Mouse (Mus musculus) fibroblast of lung, adult 2 months (primary cell): ENCODE measurements at regions not wholly inside any gene's neighbourhood (a gene's known extent, or its start where the extent isn't known, plus 50 kb on each side); places are given as distances from the start of the nearest gene placed in this dataset.
A peak's percentile ranks its signal among the peaks of the same experiment; 100 is the strongest.

Experiments used
- DNase-seq: peaks from one replicate; pipeline ENCODE4 v3.0.0-alpha.2; 2011; ENCODE audit warnings: low read depth

DNA sequence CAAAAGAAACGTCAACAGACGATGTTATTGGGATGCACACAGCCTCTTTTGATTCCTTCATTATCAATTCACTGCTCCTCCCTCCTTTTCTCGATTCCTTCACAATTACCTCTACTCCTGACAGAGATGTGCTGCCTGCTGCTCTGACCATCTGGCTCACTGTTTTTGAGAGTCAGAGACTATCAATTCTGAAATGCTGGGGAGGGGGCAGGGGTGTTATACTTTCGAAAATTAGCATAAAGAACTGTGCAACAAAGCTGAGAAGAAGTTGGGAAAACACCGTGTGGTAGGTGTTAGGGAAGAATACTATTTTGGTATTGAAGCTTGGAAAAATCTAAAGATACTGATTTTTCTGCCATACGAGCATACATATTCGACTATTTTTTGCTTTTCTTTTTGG is 96.4 kb downstream of the Nedd1 start:
- no peak for DNase-seq

DNA sequence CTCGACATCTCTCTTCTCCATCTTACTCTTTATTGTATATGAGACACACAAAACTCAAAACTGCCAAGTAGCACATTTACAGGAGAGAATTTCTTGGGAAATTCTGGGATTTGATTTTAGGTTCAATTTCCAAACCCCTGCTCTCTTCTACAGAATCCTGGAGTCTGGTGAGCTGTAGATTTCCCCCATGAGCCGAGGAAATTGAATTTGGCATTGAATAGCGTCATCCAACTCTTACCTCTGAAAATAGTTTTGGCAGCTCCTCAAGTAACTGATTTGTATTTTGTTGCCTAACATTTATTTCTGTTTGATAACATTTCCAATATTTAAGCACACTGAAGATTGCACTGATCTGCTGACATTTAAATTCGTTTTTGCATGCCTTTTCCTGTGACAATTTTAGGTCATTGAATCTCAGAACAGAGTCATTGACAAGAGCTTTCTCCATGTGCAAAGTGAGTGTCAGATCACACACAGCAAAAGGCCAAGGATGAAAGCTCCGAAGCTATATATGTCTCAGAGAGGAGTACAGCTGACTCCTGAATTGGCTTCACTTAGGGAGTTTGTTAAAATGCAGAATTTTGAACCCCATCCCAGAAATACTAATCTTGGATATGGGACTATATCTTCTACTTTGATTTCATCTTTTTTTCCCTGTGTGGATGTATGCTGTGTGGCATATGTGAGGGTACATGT is 106.4 kb downstream of the Nedd1 start:
- no peak for DNase-seq

- no peak for DNase-seq
Observed at GRCm38 (mm10) chr10:92614341-92614740, 107.9 kb downstream of the Nedd1 start.

GRCm38 (mm10) chr10:92611060-92611459 is 111.2 kb downstream of the Nedd1 start:
- DNase-seq, result no peak

- DNase-seq, result no peak
Observed at GRCm38 (mm10) chr10:92606761-92607160, 115.5 kb downstream of the Nedd1 start.

- no peak for DNase-seq
Observed at GRCm38 (mm10) chr10:92605646-92606045, 116.6 kb downstream of the Nedd1 start.

GRCm38 (mm10) chr10:92600116-92600515 is 122.1 kb downstream of the Nedd1 start:
- no peak for DNase-seq

- DNase-seq, result no peak
Observed at GRCm38 (mm10) chr10:92595496-92596355, 126.5 kb downstream of the Nedd1 start.

GRCm38 (mm10) chr10:92593947-92594460 is 128.2 kb downstream of the Nedd1 start:
- DNase-seq, result no peak

DNA sequence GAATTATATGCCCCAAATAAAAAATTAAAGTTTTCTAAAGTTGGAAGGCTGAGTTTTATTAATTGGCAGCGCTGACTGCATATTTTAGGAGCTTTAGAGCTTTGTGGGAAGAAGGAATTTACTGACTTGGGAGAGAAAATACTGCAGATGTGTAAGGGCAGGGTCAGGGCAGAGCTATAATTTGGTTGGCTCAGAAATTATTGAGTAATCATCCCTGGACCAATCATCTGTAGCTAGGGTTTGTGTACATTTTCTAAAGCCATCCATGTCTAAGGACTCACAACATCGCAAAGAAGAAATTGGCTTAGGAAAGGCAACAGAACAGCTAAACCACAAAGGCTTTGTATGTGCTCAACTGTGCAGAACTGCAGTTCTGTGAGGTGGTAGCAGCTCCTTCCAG is 143.3 kb downstream of the Nedd1 start:
- no peak for DNase-seq

GRCm38 (mm10) chr10:92570496-92570895 is 151.7 kb downstream of the Nedd1 start:
- no peak for DNase-seq

GRCm38 (mm10) chr10:92557463-92557862 is 164.8 kb downstream of the Nedd1 start:
- DNase-seq, result no peak

DNA sequence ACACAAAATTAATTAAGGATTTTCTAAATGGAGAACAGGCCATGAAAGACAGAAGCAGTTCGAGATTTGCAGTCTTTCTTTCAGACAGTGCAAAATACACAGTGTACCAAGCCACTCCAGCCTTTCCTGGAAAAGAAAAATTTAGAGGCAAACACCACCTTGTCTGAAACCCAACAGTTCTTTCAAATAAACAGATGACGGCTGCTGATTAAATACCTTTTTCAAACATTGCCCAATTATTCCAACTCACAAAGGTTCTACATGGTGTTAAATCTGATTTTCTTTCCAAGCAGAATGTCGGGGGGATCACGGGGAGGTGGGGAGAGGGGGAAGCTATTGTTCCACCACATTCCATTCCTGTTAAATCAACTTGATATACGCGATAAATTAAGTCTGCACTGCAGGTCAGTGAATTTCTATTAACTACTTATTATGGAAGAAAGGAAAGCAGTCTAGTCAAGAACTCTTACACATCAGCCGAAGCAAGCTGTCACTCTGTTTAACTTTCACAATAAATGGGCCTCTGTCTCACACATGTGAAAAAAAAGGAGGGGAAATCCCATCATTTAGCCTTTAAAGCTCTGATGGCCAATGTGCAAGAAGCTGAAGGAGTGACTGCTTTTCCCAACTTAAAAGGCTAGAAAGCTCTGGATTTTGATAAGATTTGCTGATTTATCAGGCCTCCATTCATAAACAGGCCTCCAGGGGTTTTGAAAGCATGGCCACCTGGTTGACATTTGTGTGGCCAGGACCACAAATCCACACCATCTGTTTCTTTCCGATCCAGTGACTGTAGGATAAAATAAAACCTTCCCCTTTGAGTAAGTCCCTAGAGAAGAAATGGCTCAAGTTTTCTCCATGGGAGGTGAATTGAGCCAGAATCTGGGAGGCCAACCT is 165.4 kb downstream of the Nedd1 start:
- DNase-seq, result no peak

DNA sequence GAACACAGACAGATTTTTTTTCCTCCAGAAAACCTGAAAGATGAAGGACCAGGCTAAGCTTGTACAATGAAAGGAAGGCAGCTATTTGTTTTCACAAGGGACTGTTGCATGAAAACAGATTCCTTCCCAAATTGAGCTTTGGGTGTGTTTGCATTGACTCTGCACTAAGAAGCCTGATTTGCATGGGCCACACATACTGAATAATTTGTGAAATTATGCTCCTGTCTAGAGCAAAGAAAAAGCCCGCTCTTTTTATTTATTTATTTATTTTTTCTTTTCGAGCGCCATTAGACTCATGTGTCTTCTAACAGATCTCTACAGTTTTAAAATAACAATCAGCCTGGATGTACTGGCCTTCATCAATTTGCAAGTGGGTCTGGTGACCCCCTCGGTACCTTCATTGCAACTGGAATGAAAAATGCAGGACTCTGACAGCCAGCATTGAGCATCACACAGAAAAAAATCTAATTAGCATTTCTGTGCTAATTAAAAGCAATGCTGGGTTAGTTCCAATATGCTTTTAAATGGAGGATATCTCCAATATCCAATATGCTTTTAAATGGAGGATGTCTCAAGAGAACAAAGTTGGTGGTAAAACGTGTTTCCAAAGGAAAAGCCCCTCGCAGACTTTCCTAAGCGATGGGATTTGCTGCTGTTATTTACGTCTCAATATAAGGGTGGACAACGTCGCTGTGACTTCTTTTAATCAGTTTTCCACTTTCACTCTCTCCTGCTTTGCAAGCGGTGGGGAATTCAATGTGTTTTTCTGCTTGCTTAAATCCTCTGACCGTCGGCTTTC is 166.3 kb downstream of the Nedd1 start:
- no peak for DNase-seq

- no peak for DNase-seq
Observed at GRCm38 (mm10) chr10:92553966-92554365, 168.3 kb downstream of the Nedd1 start.

GRCm38 (mm10) chr10:92548875-92549586 is 173.2 kb downstream of the Nedd1 start:
- DNase-seq, result no peak

- no peak for DNase-seq
Observed at GRCm38 (mm10) chr10:92538433-92538832, 183.8 kb downstream of the Nedd1 start.

DNA sequence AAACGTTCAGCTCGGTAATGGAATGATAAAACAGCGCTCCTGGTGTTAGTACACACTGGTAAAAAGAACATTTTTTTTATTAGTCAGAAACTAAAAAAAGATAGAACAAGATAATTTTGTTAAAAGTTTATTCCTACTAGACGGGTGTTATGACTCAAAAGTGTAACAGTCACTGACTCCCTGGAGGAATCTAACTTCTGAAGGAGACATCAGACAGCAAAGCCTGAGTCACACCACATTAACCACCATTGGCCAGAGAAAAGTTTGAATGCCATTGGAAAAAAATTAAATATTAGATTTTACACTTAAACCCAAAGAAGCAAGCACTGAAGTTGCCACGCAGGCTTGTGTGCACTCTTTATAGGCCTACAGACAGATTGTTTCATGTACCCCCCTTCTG is 205.3 kb downstream of the Nedd1 start:
- peak; percentile 50 for DNase-seq

- DNase-seq, result no peak
Observed at GRCm38 (mm10) chr10:92511769-92512168, 210.5 kb downstream of the Nedd1 start.

DNA sequence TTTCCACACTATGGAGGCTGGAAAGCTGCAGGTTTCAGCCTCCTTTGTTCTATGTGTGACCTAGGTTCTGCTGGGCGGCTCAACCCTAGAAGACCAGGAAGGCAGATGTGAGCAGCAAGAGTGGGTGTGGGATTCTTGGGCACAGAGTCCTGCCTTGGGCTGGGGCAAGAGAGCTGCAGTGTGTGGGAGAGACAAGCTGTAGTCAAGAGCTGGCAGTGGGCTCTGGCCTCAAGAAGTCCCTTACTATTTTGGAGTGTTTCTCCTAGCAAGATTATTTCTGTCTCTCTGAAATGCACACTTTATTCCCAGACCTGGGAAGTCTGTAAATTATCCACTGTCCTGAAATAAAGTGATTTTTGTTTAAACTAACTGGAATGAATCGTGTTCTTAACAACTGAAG is 211.5 kb downstream of the Nedd1 start:
- DNase-seq, result no peak

DNA sequence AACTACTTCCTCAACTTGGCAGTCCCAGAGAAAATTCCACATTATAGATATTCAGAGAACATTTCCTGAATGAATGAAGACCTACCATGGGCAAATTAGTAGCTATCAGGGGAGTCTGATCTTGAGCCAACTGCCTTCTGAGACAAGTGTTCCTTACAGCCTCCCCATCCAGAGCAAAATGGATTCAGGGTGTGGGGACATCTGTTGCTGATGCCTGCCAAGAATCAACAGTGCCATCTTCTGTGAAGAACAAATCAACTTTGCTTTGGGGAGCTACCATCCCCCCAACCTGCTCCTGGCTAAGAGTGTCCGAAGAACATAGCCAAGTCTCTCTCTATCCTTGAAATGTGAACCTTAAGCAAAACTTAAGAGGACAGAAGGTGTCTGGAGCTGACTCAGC is 217.9 kb downstream of the Nedd1 start:
- no peak for DNase-seq
